ENCODE assay signal across 22 mouse cellular contexts in the genomic region with DNA sequence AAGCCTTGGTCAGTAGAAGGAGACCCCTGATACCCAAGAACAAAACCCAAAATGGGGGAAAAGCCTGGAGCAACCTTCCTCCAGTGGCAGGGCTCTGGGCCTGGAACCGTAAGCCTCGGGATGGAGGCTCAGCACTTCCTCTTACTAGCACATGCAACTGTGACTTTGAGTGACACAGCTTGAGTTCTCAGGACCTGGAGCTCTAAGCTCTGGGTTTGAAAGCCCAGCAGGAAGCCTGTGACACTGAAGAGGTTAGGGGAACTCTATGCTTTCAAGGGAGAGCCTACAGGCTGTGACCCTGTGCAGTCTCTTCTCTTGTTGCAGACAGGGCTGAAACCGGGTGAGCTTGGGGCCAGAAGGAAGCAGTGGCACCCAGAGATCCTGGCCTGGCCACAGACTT.
A peak's percentile ranks its signal among the peaks of the same experiment; 100 is the strongest.
DNase-seq lines count a peak whose midpoint lies in the region; ATAC-seq lines count a peak whose summit lies in the region.
"Had no signal": no experiment of that assay in that cellular context is flagged by ENCODE, and none has a peak within 500 bp of the region (broad histone marks: within the 10 kb centered on the region; RNA-seq: fewer than 3 reads in every experiment).

No protein-coding gene starts in this region.

- H3K4me2 ChIP-seq in liver, embryonic 16.5 days (ENCODE audit: low read depth, low read length) = no peak overlapping the region
- H3K4me2 ChIP-seq: embryonic facial prominence, embryonic 13.5 days; heart, embryonic 13.5 days; midbrain, embryonic 12.5 days; stomach, embryonic 15.5 days had no signal

- H3K27ac ChIP-seq in liver, embryonic 16.5 days (ENCODE audit: low read length) = no peak overlapping the region
- H3K27ac ChIP-seq: embryonic facial prominence, embryonic 13.5 days; forebrain, embryonic 10.5 days; heart, embryonic 13.5 days; hindbrain, postnatal 0 days; liver, embryonic 14.5 days; midbrain, embryonic 12.5 days; stomach, embryonic 15.5 days had no signal

- peak; percentile 43 for ATAC-seq in liver, embryonic 16.5 days (ENCODE audit: low read depth)
- peak; percentile 39; the same call in 1 of the 2 replicates for ATAC-seq in erythroid progenitor cell, adult 5-6 weeks (replicated peaks; ENCODE audit: low FRiP score, poor library complexity, severe bottlenecking)
- ATAC-seq: hindbrain, postnatal 0 days had no signal

- H3K9ac ChIP-seq in liver, embryonic 16.5 days (ENCODE audit: low read depth, low read length) = no peak overlapping the region
- H3K9ac ChIP-seq: embryonic facial prominence, embryonic 13.5 days; heart, embryonic 13.5 days; liver, embryonic 14.5 days; midbrain, embryonic 12.5 days; stomach, embryonic 15.5 days had no signal

- H3K27me3 ChIP-seq in liver, embryonic 16.5 days (ENCODE audit: control insufficient read depth, insufficient read depth, low read depth, low read length) = no peaks in the 10 kb centered on the region
- no peaks in the 10 kb centered on the region for H3K27me3 ChIP-seq in megakaryocyte, embryonic 14.5 days (replicated peaks)
- H3K27me3 ChIP-seq: embryonic facial prominence, embryonic 13.5 days; heart, embryonic 13.5 days; midbrain, embryonic 12.5 days; stomach, embryonic 15.5 days had no signal

- no peaks in the 10 kb centered on the region for H3K36me3 ChIP-seq in liver, embryonic 16.5 days (ENCODE audit: control insufficient read depth, insufficient read depth)
- peaks cover 8% of the 10 kb centered on the region for H3K36me3 ChIP-seq in megakaryocyte, embryonic 14.5 days (replicated peaks; ENCODE audit: low read length)
- H3K36me3 ChIP-seq: embryonic facial prominence, embryonic 13.5 days; forebrain, embryonic 10.5 days; heart, embryonic 13.5 days; midbrain, embryonic 12.5 days; stomach, embryonic 15.5 days had no signal

- H3K9me3 ChIP-seq in liver, embryonic 16.5 days (replicated peaks; ENCODE audit: control insufficient read depth, low read length) = no peaks in the 10 kb centered on the region
- peaks cover 9% of the 10 kb centered on the region for H3K9me3 ChIP-seq in megakaryocyte, embryonic 14.5 days
- H3K9me3 ChIP-seq: stomach, embryonic 15.5 days had no signal

- WGBS in liver, embryonic 16.5 days (ENCODE audit: insufficient replicate concordance) = 18% methylated on average over 3 of the region's 3 CpGs

- H3K4me1 ChIP-seq in liver, embryonic 16.5 days (ENCODE audit: control insufficient read depth, low read depth, low read length) = peaks cover 7% of the 10 kb centered on the region
- H3K4me1 ChIP-seq in megakaryocyte, embryonic 14.5 days = peaks cover 99% of the 10 kb centered on the region
- H3K4me1 ChIP-seq: forebrain, embryonic 10.5 days; midbrain, embryonic 12.5 days; stomach, embryonic 15.5 days had no signal

- no peak overlapping the region for H3K4me3 ChIP-seq in liver, embryonic 16.5 days (ENCODE audit: low read depth, low read length)
- peak overlapping the region; percentile 76 for H3K4me3 ChIP-seq in megakaryocyte, embryonic 14.5 days (replicated peaks)
- H3K4me3 ChIP-seq: embryonic facial prominence, embryonic 13.5 days; forebrain, embryonic 10.5 days; heart, embryonic 13.5 days; midbrain, embryonic 12.5 days; stomach, embryonic 15.5 days had no signal

- DNase-seq in liver = no peak
- no peak for DNase-seq in B cell, adult 2 months
- no peak for DNase-seq in gastrocnemius, postnatal 10 days
- DNase-seq in cerebellum, postnatal 25 days = no peak
- DNase-seq: adrenal gland, adult 2 months; cerebellum, adult 2 months; gastrocnemius, postnatal 36 days; heart, postnatal 4 days; kidney, adult 18-20 months; kidney, postnatal 25 days; lung, postnatal 10 days; thymus, adult 2 months had no signal
